Mouse (Mus musculus) fat pad, adult 2 months (tissue): ENCODE data around the gene Aff3.

Experiments used
- DNase-seq: peaks from one replicate; pipeline ENCODE4 v3.0.0-alpha.2; 2011; ENCODE audit warnings: low read depth, low spot score; ENCODE audit errors: extremely low read depth

The Aff3 gene

DNA sequence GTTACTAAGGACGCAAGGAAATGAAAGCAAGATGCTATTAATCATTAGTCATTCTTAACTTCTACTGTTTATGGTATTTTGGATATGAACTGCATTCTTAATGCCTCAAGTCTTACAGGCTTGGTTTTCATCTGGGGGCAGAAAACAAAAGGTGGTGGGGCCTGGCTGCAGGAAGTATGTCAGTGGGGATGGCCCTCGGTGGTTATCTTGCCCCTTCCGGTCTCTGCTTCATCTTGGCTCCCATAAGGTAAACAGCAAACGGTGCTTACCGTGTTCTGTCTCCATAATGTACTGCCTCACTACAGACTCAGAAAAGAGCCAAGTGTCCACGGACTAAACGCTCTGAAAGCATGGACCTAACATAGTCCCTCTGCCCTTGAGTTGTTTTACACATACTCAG is 60.1 kb downstream of the Aff3 start:
- DNase-seq, result no peak

- DNase-seq, result no peak
These were observed 62.8 kb downstream of the Aff3 start for GRCm38 (mm10) chr1:38601802-38602508.

DNA sequence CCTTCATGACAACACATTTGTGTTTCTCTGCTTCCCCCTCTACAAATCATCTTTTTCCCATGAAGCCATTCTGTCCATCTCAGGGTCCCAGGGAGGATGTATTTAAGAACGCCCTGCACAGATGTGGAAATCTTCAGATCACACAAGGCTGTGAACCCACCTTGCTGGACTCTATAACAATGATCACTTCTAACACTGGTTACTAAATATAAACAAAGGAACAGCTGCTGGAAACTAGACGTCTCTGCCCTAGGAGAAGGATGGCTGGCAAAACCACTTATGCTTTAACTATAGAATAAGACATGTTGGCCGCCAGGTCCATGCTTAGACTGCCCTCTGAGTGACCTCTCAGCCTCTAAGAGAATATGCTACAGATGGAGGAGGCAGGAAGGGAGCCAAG is 69.4 kb downstream of the Aff3 start:
- DNase-seq, result no peak

GRCm38 (mm10) chr1:38594766-38595165 is 70.0 kb downstream of the Aff3 start:
- DNase-seq, result no peak

GRCm38 (mm10) chr1:38591194-38591593 is 73.6 kb downstream of the Aff3 start:
- no peak for DNase-seq

DNA sequence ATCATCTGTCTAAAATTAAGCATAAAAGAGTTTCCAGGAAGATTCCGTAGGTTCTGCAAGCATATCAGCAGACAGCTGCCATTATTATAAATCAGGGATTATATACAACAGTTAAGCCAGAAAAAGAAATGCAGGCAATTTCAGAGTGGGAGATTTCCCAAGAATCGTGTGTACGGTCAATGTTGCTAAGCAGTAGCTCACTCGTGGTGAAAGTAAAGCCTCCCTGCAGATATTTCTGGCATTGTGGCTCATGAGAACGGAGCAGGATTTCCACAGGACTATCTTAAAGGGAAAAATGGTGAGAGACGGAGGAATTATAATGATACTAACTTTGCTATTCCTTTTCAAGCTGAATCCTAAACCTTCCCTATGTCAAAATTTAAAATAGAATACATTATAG is 76.0 kb downstream of the Aff3 start:
- no peak for DNase-seq

GRCm38 (mm10) chr1:38582328-38582727 is 82.4 kb downstream of the Aff3 start:
- DNase-seq, result no peak

GRCm38 (mm10) chr1:38580572-38580971 is 84.2 kb downstream of the Aff3 start:
- no peak for DNase-seq

DNA sequence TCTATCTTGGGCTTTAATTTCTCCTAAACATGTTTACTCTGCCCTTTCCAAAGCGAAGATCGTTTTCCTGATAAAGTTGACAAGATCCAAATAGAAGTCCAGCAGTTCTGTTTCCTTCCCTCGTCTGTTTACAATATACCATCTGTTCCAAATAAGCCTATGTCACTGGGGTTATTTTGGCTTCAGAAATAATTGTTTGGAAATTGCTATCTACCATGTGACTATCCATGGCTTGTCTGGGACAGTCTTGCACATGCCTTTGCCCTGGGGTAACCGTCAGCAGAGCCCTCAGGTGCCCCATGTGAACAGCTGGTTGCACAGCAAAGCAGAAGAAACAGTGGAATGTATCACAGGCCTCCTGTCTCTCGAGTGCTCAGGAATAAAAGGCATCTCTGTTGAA is 86.4 kb downstream of the Aff3 start:
- DNase-seq, result no peak

DNA sequence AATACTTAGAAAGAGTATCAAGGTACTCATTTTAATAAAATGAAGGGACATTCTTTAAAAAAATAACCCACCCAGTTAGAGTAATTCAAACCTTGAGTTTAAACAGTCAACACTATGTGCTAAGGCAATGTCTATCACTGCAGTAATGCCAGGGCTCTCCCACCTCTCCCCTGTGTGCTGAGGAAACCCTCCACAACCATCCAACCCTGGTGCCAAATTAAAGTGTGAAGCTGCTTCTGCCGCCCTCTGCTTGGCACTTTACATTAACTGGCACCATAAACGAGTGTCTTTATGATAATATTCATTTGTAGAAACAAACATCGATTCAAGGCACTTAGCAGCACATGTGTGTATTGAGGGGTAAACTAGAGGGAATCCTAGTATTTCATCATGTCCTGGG is 97.0 kb downstream of the Aff3 start:
- no peak for DNase-seq

DNA sequence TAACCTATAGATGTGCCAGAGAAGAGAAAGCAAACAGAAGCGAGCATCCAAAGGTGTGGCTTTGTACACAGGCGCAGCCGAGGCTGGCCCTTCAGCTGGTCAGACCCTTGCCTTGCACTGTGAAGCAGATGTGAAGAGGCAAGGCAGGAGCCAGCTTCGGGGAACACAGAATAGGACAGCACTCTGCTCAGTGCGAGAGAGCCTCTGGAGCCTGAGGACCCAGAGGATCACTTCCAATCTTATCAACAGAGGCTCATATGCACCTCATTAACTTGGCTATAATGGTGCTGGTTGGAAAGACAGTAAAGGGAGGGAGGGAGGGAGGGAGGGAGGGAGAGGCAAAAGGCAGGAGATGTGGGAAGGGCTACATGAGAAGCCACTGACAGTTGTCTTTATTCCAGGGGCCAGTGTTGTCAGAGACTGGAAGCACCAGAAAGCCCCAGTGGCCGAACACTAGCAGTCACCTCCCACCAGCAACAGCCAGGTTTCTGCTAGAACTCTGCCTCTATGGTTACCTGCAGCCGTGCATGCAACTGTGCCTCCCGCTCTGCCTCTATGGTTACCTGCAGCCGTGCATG is 98.6 kb downstream of the Aff3 start:
- no peak for DNase-seq

GRCm38 (mm10) chr1:38565295-38565777 is 99.4 kb downstream of the Aff3 start:
- DNase-seq, result no peak

DNA sequence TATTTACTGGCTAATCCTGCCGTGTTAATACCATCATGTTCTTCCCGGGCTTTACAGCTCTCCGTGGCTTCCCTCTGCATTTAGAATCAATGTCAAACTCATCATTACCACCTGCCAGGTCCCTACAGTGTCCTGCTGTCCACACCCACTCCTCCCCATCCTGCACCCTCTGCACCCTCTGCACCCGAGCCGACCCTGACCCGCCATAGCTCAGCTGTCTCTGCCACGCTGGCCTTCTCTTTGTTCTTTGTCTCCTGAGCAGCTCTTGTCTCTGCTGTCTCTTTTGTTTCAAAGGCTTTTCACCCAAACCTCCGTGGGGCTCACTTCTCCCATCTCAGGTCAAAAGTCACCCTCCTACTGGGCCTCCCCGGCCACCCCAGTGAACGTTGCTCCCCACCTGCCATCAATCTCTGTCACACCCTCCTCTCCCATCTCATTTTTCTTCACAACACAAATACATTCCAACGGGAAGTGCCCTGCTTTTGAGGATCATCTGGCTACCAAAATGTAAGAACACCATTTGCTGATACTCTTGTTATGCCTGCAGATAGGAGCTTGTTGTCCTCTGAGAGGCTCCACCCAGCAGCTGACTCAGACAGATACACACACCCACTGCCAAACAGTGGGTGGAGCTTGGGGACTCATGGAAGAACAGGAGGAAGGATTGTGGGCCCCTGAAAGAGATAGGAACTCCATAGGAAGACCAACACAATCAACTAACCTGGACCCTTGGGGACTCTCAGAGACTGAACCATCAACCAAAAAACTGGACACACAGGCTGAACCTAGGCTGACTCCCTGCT is 102.2 kb downstream of the Aff3 start:
- DNase-seq, result no peak

DNA sequence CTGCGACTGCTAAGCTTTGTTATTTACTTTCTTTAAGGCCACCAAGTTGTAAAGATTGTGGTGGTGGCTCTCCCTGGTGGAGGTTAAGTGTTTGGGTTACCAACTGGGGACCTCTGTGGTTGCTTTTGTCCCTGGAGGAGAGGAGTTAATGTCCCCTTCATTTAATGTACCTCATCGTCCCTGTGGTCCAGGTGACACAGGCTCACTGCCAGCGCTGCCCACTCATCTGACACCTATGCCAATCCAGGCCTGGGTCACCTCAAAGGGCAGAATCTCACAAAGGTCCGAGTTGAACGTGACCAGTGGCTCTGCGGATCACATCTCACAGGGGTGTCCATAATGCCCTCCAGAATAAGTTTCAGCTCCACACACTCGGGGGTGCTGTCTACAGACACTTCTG is 103.4 kb downstream of the Aff3 start:
- no peak for DNase-seq

DNA sequence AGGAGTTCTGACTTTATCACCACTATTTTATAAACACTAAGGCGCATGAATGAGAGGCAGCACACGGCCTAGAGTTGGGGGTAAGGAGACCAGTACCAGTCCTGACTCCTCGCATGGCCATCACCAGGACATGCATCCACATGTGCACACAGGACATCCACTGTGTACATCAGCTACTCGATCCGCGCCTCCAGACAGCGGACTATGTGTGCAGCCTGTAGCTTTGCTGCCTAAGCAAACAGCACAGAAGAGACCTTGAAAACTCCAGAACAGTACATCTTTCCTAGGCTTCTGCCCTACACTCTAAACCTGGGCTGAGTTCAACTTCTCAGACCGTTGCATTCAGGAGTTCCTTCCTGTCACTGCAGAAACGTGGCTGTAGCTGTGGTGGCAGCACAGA is 104.1 kb downstream of the Aff3 start:
- DNase-seq, result no peak

DNA sequence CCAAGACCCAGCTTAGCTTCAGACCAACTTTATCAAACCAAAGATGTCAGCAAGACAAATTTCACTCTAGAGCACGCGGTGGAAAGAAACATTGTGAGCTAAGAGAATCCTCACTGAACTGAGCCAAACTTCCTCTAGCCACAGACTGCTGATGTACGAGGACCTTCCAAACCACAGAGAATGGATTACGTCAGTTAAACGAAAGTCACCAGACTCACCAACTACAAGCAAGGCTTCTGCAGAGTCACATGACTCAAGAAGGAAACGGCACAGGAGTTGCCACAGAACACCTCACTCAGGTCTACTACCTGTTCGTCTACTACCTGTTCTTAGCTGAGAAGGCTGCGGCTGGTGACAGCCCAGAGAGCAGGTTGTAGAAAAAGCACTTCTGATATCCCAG is 107.1 kb downstream of the Aff3 start:
- no peak for DNase-seq

DNA sequence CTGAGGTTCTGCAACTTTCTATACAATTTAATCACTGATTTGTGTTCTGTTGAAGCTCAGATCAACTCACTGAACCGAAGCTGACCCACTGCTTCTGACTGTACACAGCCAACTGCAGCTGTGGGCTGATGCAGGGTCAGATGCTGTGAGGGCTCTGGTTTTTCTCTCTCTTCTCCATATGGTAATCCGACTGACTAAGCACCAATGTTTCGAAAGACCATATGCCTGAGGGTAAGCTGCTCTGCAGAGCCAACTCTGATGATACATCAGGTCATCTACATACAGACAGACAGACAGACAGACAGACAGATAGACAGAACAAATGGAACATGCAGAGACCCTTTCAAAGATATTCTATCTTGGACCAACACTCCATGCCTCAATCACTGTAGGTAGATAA is 110.2 kb downstream of the Aff3 start:
- DNase-seq, result no peak

GRCm38 (mm10) chr1:38553090-38553489 is 111.7 kb downstream of the Aff3 start:
- DNase-seq, result no peak

- no peak for DNase-seq
These were observed 114.2 kb downstream of the Aff3 start for GRCm38 (mm10) chr1:38550579-38550978.

GRCm38 (mm10) chr1:38548671-38549661 is 115.8 kb downstream of the Aff3 start:
- DNase-seq, result no peak

DNA sequence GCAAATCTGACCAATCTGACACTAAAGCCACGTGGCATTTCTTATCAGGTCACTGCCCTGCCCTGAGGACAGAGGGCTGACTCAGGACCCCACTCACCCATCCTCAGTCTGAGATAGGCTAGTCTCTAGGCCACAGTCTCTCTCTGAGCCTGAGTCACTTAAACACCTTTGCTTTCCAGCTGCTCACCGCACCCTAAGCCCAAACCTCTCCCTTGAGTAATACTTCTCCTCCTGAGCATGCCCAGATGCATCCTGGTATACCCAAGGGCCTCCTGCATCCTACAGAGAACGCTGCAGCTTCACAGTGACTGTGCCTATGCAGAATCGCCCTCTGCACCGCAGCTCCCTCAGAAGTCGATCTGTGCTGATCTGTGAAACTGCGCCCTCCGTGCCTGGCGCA is 117.1 kb downstream of the Aff3 start:
- no peak for DNase-seq
